ENCODE assay signal across 18 mouse cellular contexts in genomic region chr13:39250096-39250495, GRCm38 (mm10).
"Had no signal": no experiment of that assay in that cellular context is flagged by ENCODE, and none has a peak within 500 bp of the region (broad histone marks: within the 10 kb centered on the region; RNA-seq: fewer than 3 reads in every experiment).

No protein-coding gene starts in this region.

- H3K4me1 ChIP-seq: midbrain, embryonic 10.5 days; neural tube, embryonic 13.5 days; neural tube, embryonic 15.5 days had no signal

- H3K36me3 ChIP-seq: midbrain, embryonic 10.5 days; neural tube, embryonic 13.5 days; neural tube, embryonic 15.5 days had no signal

- DNase-seq: lung, adult 18-20 months; lung, embryonic 14.5 days; lung, postnatal 10 days; lung, postnatal 4 days; midbrain, embryonic 14.5 days; right cerebral cortex, adult 18-20 months; right cerebral cortex, postnatal 25 days; right cerebral cortex, postnatal 4 days; spleen, adult 18-20 months; thymus, adult 18-20 months; thymus, postnatal 14 days; thymus, postnatal 36 days had no signal

- H3K4me3 ChIP-seq: midbrain, embryonic 10.5 days; myocyte; neural tube, embryonic 13.5 days; neural tube, embryonic 15.5 days had no signal

- H3K9me3 ChIP-seq: midbrain, embryonic 10.5 days; neural tube, embryonic 13.5 days; neural tube, embryonic 15.5 days had no signal

- H3K9ac ChIP-seq: liver, embryonic 14.5 days; lung, embryonic 14.5 days; neural tube, embryonic 13.5 days; neural tube, embryonic 15.5 days had no signal

- ATAC-seq: midbrain, embryonic 16.5 days had no signal

- H3K27me3 ChIP-seq: neural tube, embryonic 13.5 days; neural tube, embryonic 15.5 days had no signal

- H3K4me2 ChIP-seq: lung, embryonic 14.5 days; neural tube, embryonic 13.5 days; neural tube, embryonic 15.5 days had no signal

- H3K27ac ChIP-seq: liver, embryonic 14.5 days; midbrain, embryonic 10.5 days; neural tube, embryonic 13.5 days; neural tube, embryonic 15.5 days had no signal
